Mouse (Mus musculus) spleen, adult 2 months (tissue): ENCODE results near the gene Ncoa1.

Experiments used
- CTCF ChIP-seq: fragments of 200-500 bp; IDR thresholded peaks from 2 replicates; pipeline ENCODE4 v1.5.1; 2011; ENCODE audit warnings: mild to moderate bottlenecking, inconsistent platforms; ENCODE audit not compliant: insufficient read depth, insufficient read length, insufficient replicate concordance; ENCODE audit errors: extremely low read depth
- POLR2A ChIP-seq: fragments of 200-500 bp; IDR thresholded peaks from 2 replicates; pipeline ENCODE4 v1.6.1; 2011; ENCODE audit warnings: low read depth, low read length, inconsistent platforms

- TF ChIP-seq CTCF (no peak), POLR2A (no peak)
Observed at GRCm38 (mm10) chr12:4355019-4355730, 121.8 kb downstream of the Ncoa1 start.
